Mouse (Mus musculus) heart, postnatal 0 days (tissue): ENCODE measurements around the gene Pagr1a. TPM values are rescaled to one million over a fixed set of nuclear protein-coding genes. Genes with fewer than 3 reads are reported as not detected.
A peak's percentile ranks its signal among the peaks of the same experiment; 100 is the strongest.

Source experiments
- ATAC-seq: fragments of 200-750 bp; cut with Nextera tagmentation; 2 replicates; pipeline ENCODE4 v1.8.0; 2017; ENCODE audit warnings: low read depth, moderate number of reproducible peaks, moderate library complexity; ENCODE audit not compliant: insufficient read depth
- DNase-seq: peaks from one replicate; pipeline ENCODE4 v3.0.0-alpha.2; 2016; ENCODE audit warnings: low spot score
- H3K27ac ChIP-seq: fragments of 300-500 bp; sonication (generic); 2 replicates; pipeline ENCODE4 v1.5.1; 2014; ENCODE audit warnings: low read depth, mild to moderate bottlenecking
- H3K27me3 ChIP-seq: fragments of 300-500 bp; sonication (generic); 2 replicates; pipeline ENCODE4 v1.6.1; 2014; ENCODE audit warnings: low read length, mixed read lengths; ENCODE audit not compliant: control insufficient read depth, insufficient read depth
- H3K36me3 ChIP-seq: fragments of 300-500 bp; sonication (generic); replicated peaks from 2 replicates; pipeline ENCODE4 v1.6.1; 2014; ENCODE audit warnings: low read length, mixed read lengths; ENCODE audit not compliant: control insufficient read depth, insufficient read depth
- H3K4me1 ChIP-seq: fragments of 300-500 bp; sonication (generic); 2 replicates; pipeline ENCODE4 v1.6.1; 2014; ENCODE audit warnings: antibody characterized with exemption; ENCODE audit not compliant: control insufficient read depth, insufficient read depth
- H3K4me2 ChIP-seq: fragments of 300-500 bp; sonication (generic); 2 replicates; pipeline ENCODE4 v1.6.1; 2014; ENCODE audit warnings: low read depth, mild to moderate bottlenecking, low read length, moderate library complexity
- H3K4me3 ChIP-seq: fragments of 300-500 bp; sonication (generic); 2 replicates; pipeline ENCODE4 v1.5.1; 2014; ENCODE audit warnings: low read depth, low read length
- H3K9ac ChIP-seq: fragments of 300-500 bp; sonication (generic); replicated peaks from 2 replicates; pipeline ENCODE4 v1.6.1; 2014; ENCODE audit warnings: low read depth, low read length, mixed read lengths
- H3K9me3 ChIP-seq: fragments of 300-500 bp; sonication (generic); replicated peaks from 2 replicates; pipeline ENCODE4 v1.6.1; 2016; ENCODE audit warnings: low read length; ENCODE audit not compliant: control insufficient read depth
- CTCF ChIP-seq: IDR thresholded peaks from 2 replicates; pipeline ENCODE4 v1.5.1; 2016; ENCODE audit warnings: antibody characterized with exemption, control low read depth, low read depth
- EP300 ChIP-seq: IDR thresholded peaks from 2 replicates; pipeline ENCODE4 v1.6.1; 2016; ENCODE audit warnings: antibody characterized with exemption, low read depth
- WGBS: fragments of 180-500 bp; shearing (Covaris S2); extraction: QIAGEN DNeasy Blood & Tissue Kit; methylation state at CpG from one replicate; pipeline ENCODE4 v1.1.7; 2014; 5-methylcytosine and 5-hydroxymethylcytosine counted together
- polyA plus RNA-seq: library from polyadenylated mRNA; unstranded; fragments of >200 nt; fragmentation: Nextera tagmentation; extraction: Ambion mirVana; gene quantifications from 2 replicates; pipeline ENCODE4 v1.2.1, GENCODE M21; 2015
- total RNA-seq: library from RNA; depleted of rRNA; stranded (reverse); fragments of >200 nt; gene quantifications from 2 replicates; pipeline ENCODE4 v1.2.3, GENCODE M21; 2014; ENCODE audit warnings: low replicate concordance

Pagr1a gene
- total and polyA plus RNA-seq, 2 experiments from 2014 or later: 44.8 TPM; not detected in 1

DNA sequence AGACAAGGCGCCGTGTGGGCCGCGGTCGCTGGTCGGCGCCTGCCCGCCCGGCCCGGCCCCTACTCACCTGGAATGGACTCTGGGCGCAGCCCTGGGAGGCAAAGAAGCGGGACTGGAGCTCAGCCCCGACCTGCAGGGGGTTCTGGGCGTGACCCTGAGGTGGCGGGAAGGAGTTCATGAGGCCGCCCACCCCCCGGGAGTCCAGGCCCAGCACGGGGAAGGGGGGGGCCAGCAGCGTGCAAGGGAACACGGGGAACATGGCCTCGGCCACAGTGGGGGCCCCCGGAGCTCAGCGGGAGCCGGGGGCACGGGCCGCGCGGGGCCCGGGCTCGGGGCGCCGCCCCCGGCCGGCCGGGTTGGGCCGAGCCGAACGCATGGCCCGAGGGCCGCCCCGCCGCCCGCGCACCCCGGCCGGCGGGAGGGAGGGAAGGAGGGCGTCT lies 9.0 kb upstream of the Pagr1a start:
- Histone ChIP-seq H3K4me1 (peaks cover 30% of the 10 kb centered on the region), H3K27me3 (no peaks in the 10 kb centered on the region), H3K9me3 (no peaks in the 10 kb centered on the region), H3K36me3 (peaks cover 48% of the 10 kb centered on the region), H3K4me3 (peak overlapping the region; percentile 91), H3K4me2 (peak overlapping the region; percentile 96), H3K27ac (peak overlapping the region; percentile 99), H3K9ac (peak overlapping the region; percentile 93)
- DNase-seq (peak; percentile 63), ATAC-seq (peak; percentile 9)
- WGBS: under 1% methylated on average over 26 of the region's 48 CpGs
- no peak for TF ChIP-seq CTCF
- TF ChIP-seq EP300: no peak

DNA sequence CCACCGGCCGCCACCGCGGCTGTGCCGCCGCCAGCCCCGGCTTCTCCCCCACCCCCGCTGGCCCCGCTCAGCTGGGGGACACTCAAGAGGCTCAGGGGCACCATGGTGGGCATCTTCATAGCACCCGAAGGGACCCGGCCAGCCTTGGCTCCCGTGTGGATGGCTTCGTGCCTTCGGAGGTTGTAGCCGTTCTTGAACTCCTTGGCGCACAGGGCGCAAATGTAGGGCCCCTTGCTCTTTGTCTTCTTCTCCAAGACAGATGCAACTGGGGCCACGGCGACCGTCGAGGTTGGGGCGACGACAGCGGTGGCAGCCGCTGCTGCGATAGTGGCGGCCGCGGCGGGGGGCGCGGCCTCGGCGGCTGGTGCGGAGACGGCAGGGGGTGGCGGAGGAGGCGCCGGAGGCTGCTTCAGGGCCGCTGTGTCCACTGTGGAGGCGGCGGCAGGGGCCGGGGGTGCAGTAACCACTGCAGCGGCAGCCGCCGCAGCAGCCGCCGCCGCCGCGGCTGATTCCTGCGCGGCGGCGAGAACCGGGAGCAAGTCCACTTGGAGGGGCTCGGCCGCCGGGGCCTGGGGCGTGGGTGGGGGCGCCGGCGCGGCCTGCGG lies 8.5 kb upstream of the Pagr1a start:
- Histone ChIP-seq H3K4me2 (peak overlapping the region; percentile 96), H3K9me3 (no peaks in the 10 kb centered on the region), H3K36me3 (peaks cover 43% of the 10 kb centered on the region), H3K4me3 (peak overlapping the region; percentile 91), H3K4me1 (peaks cover 35% of the 10 kb centered on the region), H3K27ac (peak overlapping the region; percentile 99), H3K9ac (peak overlapping the region; percentile 93), H3K27me3 (no peaks in the 10 kb centered on the region)
- DNase-seq (no peak), ATAC-seq (no peak)
- no peak for TF ChIP-seq EP300
- no peak for TF ChIP-seq CTCF
- WGBS: under 1% methylated on average over 58 of the region's 65 CpGs

DNA sequence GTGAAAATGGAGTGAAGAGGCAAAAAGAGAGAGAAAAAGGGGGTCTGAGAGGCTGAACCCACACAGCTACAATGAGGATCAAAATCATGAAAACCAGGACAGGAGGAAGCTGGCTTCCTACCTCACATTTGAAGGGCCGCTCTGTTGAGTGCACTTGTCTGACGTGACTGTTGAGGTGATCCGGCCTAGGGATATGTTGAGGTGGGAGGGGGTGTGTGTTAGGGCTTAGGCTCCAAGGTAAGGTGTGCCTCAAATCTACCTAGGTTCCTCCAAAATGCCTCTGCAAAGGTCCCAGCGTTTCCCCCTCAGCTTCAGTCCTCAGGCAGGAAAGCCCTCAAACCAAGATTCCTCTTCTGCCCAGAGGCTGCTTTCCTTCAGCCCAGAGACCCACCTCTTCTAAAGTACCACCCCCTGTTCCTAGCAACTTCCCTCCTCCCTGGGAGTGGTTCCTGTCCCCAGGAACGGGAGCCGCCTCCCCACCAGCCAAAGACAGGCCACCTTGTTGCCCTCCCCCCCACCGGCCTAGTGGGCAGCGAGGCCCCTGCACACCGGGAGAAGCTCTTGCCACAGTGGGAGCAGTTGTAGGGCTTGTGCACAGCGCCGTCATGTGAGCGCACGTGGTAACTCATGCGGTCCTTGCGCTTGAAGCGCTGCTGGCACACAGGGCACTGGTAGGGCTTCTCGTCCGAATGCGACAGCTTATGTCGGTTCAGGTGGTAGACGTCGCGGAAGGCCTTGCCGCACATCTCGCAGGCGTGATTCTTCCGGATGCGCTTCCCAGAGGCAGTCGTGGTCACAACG lies 7.8 kb upstream of the Pagr1a start:
- peak; percentile 88 for DNase-seq
- H3K36me3 ChIP-seq: peaks cover 36% of the 10 kb centered on the region
- peak overlapping the region; percentile 93 for H3K9ac ChIP-seq
- no peaks in the 10 kb centered on the region for H3K9me3 ChIP-seq
- peak overlapping the region; percentile 99 for H3K27ac ChIP-seq
- peak; percentile 22 for ATAC-seq
- 1% methylated on average over 30 of the region's 30 CpGs for WGBS
- H3K27me3 ChIP-seq: no peaks in the 10 kb centered on the region
- peak overlapping the region; percentile 91 for H3K4me3 ChIP-seq
- peaks cover 39% of the 10 kb centered on the region for H3K4me1 ChIP-seq
- TF ChIP-seq EP300 (0 out of 2 replicates have a peak, but pooled peaks have one; percentile 31), CTCF (peak; percentile 73)
- H3K4me2 ChIP-seq: peak overlapping the region; percentile 96

DNA sequence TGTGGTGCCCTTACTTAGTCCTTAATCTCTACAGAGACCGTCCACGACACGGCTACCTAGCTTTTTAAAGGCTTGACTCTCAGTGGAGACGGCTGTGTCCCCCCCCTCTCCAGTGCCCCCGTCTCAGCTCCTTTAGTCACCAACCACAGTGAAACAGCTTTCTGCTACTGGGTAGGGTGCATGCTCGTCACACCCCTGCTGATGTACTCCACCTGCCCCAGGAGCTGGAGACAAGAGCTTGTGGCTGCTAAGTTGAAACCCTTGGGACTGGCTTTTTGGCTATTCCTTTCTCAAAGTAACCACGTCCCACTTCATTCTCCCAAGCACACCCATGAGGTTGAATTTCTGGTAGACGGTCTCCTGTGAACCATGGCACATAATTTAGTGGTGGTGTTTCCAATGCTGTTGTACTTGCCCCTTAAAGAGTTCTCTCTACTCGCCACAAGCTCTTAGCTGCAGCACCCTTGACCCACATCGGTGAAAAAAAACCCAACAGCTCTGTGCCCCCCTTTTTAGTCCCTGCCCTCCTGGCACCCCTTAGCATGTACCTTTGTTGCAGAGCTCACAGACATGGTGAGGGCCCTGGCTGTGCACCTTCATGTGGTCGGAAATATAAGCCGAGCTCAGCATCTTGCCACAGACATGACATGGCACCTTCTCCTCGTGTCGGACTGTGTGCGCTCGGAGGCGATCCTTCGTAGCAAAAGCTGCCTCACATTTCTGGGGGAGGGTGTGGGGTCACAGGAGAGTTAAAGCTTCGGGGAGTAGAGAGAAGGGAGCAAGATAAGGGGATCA lies 6.9 kb upstream of the Pagr1a start:
- WGBS: 27% methylated on average over 19 of the region's 19 CpGs
- TF ChIP-seq CTCF: no peak
- no peak for TF ChIP-seq EP300
- no peaks in the 10 kb centered on the region for H3K27me3 ChIP-seq
- peaks cover 32% of the 10 kb centered on the region for H3K36me3 ChIP-seq
- peak overlapping the region; percentile 47 for H3K9ac ChIP-seq
- H3K4me1 ChIP-seq: peaks cover 39% of the 10 kb centered on the region
- peak overlapping the region; percentile 96 for H3K4me2 ChIP-seq
- ATAC-seq (no peak), DNase-seq (no peak)
- peak overlapping the region; percentile 91 for H3K4me3 ChIP-seq
- peak overlapping the region; percentile 99; the same call in 1 of the 2 replicates for H3K27ac ChIP-seq
- no peaks in the 10 kb centered on the region for H3K9me3 ChIP-seq

DNA sequence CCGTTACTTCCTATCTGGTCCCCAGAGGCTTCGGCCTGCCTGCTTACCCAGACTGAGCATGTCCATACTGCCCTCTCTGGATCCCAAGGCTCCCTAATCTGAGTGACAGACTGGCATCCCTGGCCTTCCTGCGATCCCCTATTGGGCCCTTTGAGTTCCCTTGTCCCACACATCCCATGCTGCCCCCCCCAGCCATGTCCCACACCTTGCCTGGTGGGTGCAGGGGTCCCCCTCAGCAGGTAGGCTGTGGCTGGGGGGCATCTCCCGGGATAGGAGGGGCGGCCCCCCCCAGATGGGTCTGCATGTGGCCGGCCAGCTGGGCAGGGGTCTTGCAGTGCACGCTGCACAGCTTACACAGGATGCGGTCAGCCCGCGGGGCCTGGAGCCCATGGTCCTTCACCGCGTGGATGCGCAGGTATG lies 6.1 kb upstream of the Pagr1a start:
- Histone ChIP-seq H3K4me2 (peak overlapping the region; percentile 96; the same call in 1 of the 2 replicates), H3K9me3 (no peaks in the 10 kb centered on the region), H3K9ac (no peak overlapping the region), H3K36me3 (peaks cover 27% of the 10 kb centered on the region), H3K27ac (no peak overlapping the region), H3K4me1 (peaks cover 39% of the 10 kb centered on the region), H3K4me3 (no peak overlapping the region), H3K27me3 (no peaks in the 10 kb centered on the region)
- no peak for DNase-seq
- TF ChIP-seq CTCF (no peak), EP300 (no peak)
- 77% methylated on average over 13 of the region's 13 CpGs for WGBS
- ATAC-seq: no peak
